Mouse (Mus musculus) embryonic fibroblast, embryonic 13.5 days (primary cell): ENCODE data around the gene Bdp1.

ENCODE experiments used
- CTCF ChIP-seq: IDR thresholded peaks from 2 replicates; pipeline ENCODE4 v1.5.1; 2011; ENCODE audit warnings: mild to moderate bottlenecking, control low read depth, low read length, moderate library complexity, borderline replicate concordance; ENCODE audit not compliant: insufficient read depth
- POLR2A ChIP-seq: IDR thresholded peaks from 2 replicates; pipeline ENCODE4 v1.6.1; 2011; ENCODE audit warnings: low read depth, mild to moderate bottlenecking, control low read depth, low read length, moderate library complexity

DNA sequence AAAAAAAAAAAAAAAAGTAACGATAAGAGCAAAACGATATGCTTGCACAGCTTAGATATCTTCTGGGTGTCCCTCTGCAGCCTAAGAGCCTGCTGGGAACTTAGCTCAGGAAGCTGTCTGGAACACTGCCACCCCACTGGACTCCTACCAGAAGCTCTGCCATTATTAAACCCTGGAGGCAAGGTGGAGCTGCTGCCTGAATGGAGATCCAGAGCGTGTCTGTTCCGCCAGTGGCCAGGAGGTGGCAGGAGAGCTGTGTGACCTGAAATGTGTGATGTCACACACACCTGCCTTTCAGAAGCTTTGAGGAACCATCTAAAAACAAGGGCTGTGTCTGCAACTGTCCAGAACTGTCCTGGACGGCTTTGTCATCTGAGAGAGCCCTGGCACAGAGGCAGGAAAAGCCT is 102.1 kb downstream of the Bdp1 start:
- TF ChIP-seq POLR2A (no peak), CTCF (peak; percentile 91; the same call in 1 of the 2 replicates)
